Mouse (Mus musculus) limb, embryonic 14.5 days (tissue): Measurements from ENCODE around the gene Tmem170. TPM values are rescaled to one million over a fixed set of nuclear protein-coding genes. Genes with fewer than 3 reads are reported as not detected.

ENCODE experiments used
- ATAC-seq: fragments of 200-750 bp; cut with Nextera tagmentation; 2 replicates; pipeline ENCODE4 v1.8.0; 2017; ENCODE audit warnings: low read depth, moderate number of reproducible peaks, moderate TSS enrichment; ENCODE audit not compliant: low FRiP score
- DNase-seq: peaks from one replicate; pipeline ENCODE4 v3.0.0-alpha.2; 2015; ENCODE audit warnings: low spot score
- H3K27ac ChIP-seq: fragments of 300-500 bp; sonication (generic); replicated peaks from 2 replicates; pipeline ENCODE4 v1.5.1; 2014; ENCODE audit warnings: low read depth, mild to moderate bottlenecking, low read length, moderate library complexity, mixed read lengths
- H3K27me3 ChIP-seq: fragments of 300-500 bp; sonication (generic); 2 replicates; pipeline ENCODE4 v1.6.1; 2014; ENCODE audit warnings: low read length, mixed read lengths; ENCODE audit not compliant: control insufficient read depth, insufficient read depth
- H3K36me3 ChIP-seq: fragments of 300-500 bp; sonication (generic); 2 replicates; pipeline ENCODE4 v1.6.1; 2014; ENCODE audit warnings: mild to moderate bottlenecking, low read length, moderate library complexity, mixed read lengths; ENCODE audit not compliant: control insufficient read depth, insufficient read depth
- H3K4me1 ChIP-seq: fragments of 300-500 bp; sonication (generic); 2 replicates; pipeline ENCODE4 v1.6.1; 2014; ENCODE audit warnings: antibody characterized with exemption, low read length, mixed read lengths; ENCODE audit not compliant: control insufficient read depth, insufficient read depth
- H3K4me2 ChIP-seq: fragments of 300-500 bp; sonication (generic); replicated peaks from 2 replicates; pipeline ENCODE4 v1.6.1; 2014; ENCODE audit warnings: low read depth, mild to moderate bottlenecking, low read length, moderate library complexity; ENCODE audit not compliant: severe bottlenecking
- H3K4me3 ChIP-seq: fragments of 300-500 bp; sonication (generic); replicated peaks from 2 replicates; pipeline ENCODE4 v1.5.1; 2014; ENCODE audit warnings: low read length
- H3K9ac ChIP-seq: fragments of 300-500 bp; sonication (generic); 2 replicates; pipeline ENCODE4 v1.6.1; 2014; ENCODE audit warnings: mild to moderate bottlenecking, low read depth, low read length, moderate library complexity; ENCODE audit not compliant: severe bottlenecking
- H3K9me3 ChIP-seq: fragments of 300-500 bp; sonication (generic); 2 replicates; pipeline ENCODE4 v1.6.1; 2016; ENCODE audit warnings: low read length; ENCODE audit not compliant: control insufficient read depth
- POLR2A ChIP-seq: fragments of 200-500 bp; IDR thresholded peaks from 2 replicates; pipeline ENCODE4 v1.8.0; 2012; ENCODE audit warnings: inconsistent platforms, mild to moderate bottlenecking, moderate library complexity, borderline replicate concordance; ENCODE audit not compliant: insufficient read depth, insufficient read length; ENCODE audit errors: extremely low read depth
- WGBS: fragments of 180-500 bp; shearing (Covaris S2); extraction: QIAGEN DNeasy Blood & Tissue Kit; methylation state at CpG from one replicate; pipeline ENCODE4 v1.1.7; 2014; 5-methylcytosine and 5-hydroxymethylcytosine counted together
- polyA plus RNA-seq, 2 experiments: library from polyadenylated mRNA; depleted of rRNA in 1 of 2; stranded (reverse) in 1 of 2; unstranded in 1 of 2; fragments of >200 nt; fragmentation: Nextera tagmentation in 1 of 2; extraction: Ambion mirVana in 1 of 2; gene quantifications; 2 replicates each; pipeline versions ENCODE4 v1.2.1 to v1.2.3; 2012 to 2014

Gene Tmem170
- polyA plus RNA-seq, 2 experiments: 4.0 to 5.8 TPM

- TF ChIP-seq POLR2A: no peak
- H3K9me3 ChIP-seq: no peaks in the 10 kb centered on the region
- no peak overlapping the region for H3K9ac ChIP-seq
- peaks cover 31% of the 10 kb centered on the region for H3K36me3 ChIP-seq
- no peak overlapping the region for H3K4me2 ChIP-seq
- no peak for ATAC-seq
- no peak overlapping the region for H3K4me3 ChIP-seq
- H3K4me1 ChIP-seq: no peaks in the 10 kb centered on the region
- 96% methylated on average over 6 of the region's 6 CpGs for WGBS
- H3K27ac ChIP-seq: no peak overlapping the region
- no peaks in the 10 kb centered on the region for H3K27me3 ChIP-seq
- DNase-seq: no peak
Measured at GRCm38 (mm10) chr8:111846746-111847145, 29.8 kb downstream of the Tmem170 start.

DNA sequence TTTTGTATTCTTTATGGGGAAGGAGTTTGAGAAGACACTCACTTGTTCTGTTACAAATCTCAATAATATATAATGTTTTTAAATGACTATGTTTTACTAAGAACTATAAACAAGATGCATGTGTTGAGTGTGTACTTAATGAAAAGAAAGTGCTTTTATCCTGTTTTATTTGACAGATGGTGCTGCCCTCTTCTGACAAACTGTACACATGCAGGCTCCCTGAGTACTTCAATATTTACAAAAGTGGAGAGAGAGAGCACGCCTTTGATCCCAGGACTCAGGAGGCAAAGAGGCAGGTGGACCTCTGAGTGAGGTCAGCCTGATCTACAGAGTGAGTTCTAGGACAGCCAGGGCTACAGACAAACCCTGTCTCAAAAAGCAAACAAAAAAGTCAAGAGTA is 41.0 kb downstream of the Tmem170 start:
- Histone ChIP-seq H3K4me1 (no peaks in the 10 kb centered on the region), H3K4me2 (no peak overlapping the region), H3K4me3 (no peak overlapping the region), H3K27ac (no peak overlapping the region), H3K9me3 (no peaks in the 10 kb centered on the region), H3K27me3 (no peaks in the 10 kb centered on the region), H3K9ac (no peak overlapping the region), H3K36me3 (peaks cover 67% of the 10 kb centered on the region)
- 64% methylated on average over 1 of the region's 1 CpGs for WGBS
- ATAC-seq: no peak
- TF ChIP-seq POLR2A: no peak
- no peak for DNase-seq

- no peak for TF ChIP-seq POLR2A
- 61% methylated on average over 6 of the region's 6 CpGs for WGBS
Measured at GRCm38 (mm10) chr8:111834011-111834410, 42.5 kb downstream of the Tmem170 start.

GRCm38 (mm10) chr8:111832983-111833382 is 43.6 kb downstream of the Tmem170 start:
- H3K4me1 ChIP-seq: no peaks in the 10 kb centered on the region
- no peaks in the 10 kb centered on the region for H3K27me3 ChIP-seq
- no peak overlapping the region for H3K27ac ChIP-seq
- WGBS: 42% methylated on average over 5 of the region's 5 CpGs
- H3K9ac ChIP-seq: no peak overlapping the region
- no peaks in the 10 kb centered on the region for H3K9me3 ChIP-seq
- no peak overlapping the region for H3K4me3 ChIP-seq
- no peak overlapping the region for H3K4me2 ChIP-seq
- DNase-seq (no peak), ATAC-seq (no peak)
- H3K36me3 ChIP-seq: peaks cover 71% of the 10 kb centered on the region
- TF ChIP-seq POLR2A: no peak

More at GRCm38 (mm10) chr8:111834011-111834410, 42.5 kb downstream of the Tmem170 start:
- ATAC-seq: no peak
- Histone ChIP-seq H3K36me3 (peaks cover 69% of the 10 kb centered on the region), H3K4me2 (no peak overlapping the region), H3K4me1 (no peaks in the 10 kb centered on the region), H3K4me3 (no peak overlapping the region), H3K9me3 (no peaks in the 10 kb centered on the region), H3K27ac (no peak overlapping the region), H3K27me3 (no peaks in the 10 kb centered on the region), H3K9ac (no peak overlapping the region)
- no peak for DNase-seq

- no peak overlapping the region for H3K9ac ChIP-seq
Measured at GRCm38 (mm10) chr8:111831996-111832395, 44.6 kb downstream of the Tmem170 start.

DNA sequence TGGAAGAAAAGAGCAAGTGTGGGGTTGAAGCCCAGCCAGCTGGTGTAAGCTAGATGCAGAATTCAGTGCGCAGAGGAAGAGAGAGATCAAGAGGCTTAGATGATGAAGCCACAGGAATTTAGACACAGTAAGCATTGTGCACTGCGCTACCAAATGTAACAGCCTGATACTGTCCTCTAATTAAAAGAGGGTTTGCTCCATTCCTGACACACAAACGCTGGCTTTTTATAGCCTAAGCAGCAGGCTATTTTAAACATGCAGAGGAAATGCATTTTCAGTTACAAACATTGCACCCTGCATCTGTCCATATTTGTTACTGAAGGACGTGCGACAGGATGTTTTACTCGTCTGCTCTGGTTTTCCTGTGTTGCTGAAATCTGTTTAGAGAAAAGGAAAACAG is 48.0 kb downstream of the Tmem170 start:
- no peak overlapping the region for H3K4me3 ChIP-seq
- 80% methylated on average over 6 of the region's 6 CpGs for WGBS
- DNase-seq: peak; percentile 26

More at GRCm38 (mm10) chr8:111831996-111832395, 44.6 kb downstream of the Tmem170 start:
- no peak for TF ChIP-seq POLR2A
- DNase-seq (no peak), ATAC-seq (no peak)
- peaks cover 69% of the 10 kb centered on the region for H3K36me3 ChIP-seq
- H3K4me2 ChIP-seq: no peak overlapping the region
- H3K27me3 ChIP-seq: no peaks in the 10 kb centered on the region
- no peaks in the 10 kb centered on the region for H3K4me1 ChIP-seq
- H3K4me3 ChIP-seq: no peak overlapping the region
- 63% methylated on average over 4 of the region's 4 CpGs for WGBS
- H3K27ac ChIP-seq: no peak overlapping the region
- H3K9me3 ChIP-seq: no peaks in the 10 kb centered on the region

More for the DNA sequence above, 48.0 kb downstream of the Tmem170 start:
- H3K4me1 ChIP-seq: no peaks in the 10 kb centered on the region
- H3K4me2 ChIP-seq: no peak overlapping the region
- H3K9ac ChIP-seq: no peak overlapping the region
- ATAC-seq: 0 out of 2 replicates have a peak, but pooled peaks have one; percentile 41
- no peak for TF ChIP-seq POLR2A
- H3K27ac ChIP-seq: no peak overlapping the region
- peaks cover 79% of the 10 kb centered on the region for H3K36me3 ChIP-seq
- H3K9me3 ChIP-seq: no peaks in the 10 kb centered on the region
- H3K27me3 ChIP-seq: no peaks in the 10 kb centered on the region
